22 mouse cellular contexts compared by ENCODE assay signal in genomic region chr3:103606045-103606597, GRCm38 (mm10). TPM values are rescaled to one million over a fixed set of nuclear protein-coding genes. Genes with fewer than 3 reads are reported as not detected.
DNase-seq lines count a peak whose midpoint lies in the region; ATAC-seq and TF ChIP-seq lines count a peak whose summit lies in the region.
"Had no signal": no experiment of that assay in that cellular context is flagged by ENCODE, and none has a peak within 500 bp of the region (broad histone marks: within the 10 kb centered on the region; RNA-seq: fewer than 3 reads in every experiment).

No protein-coding gene starts in this region.

- H3K4me3 ChIP-seq in hindbrain, embryonic 13.5 days: no peak overlapping the region
- no peak overlapping the region for H3K4me3 ChIP-seq in hindbrain, embryonic 10.5 days
- H3K4me3 ChIP-seq in lung, adult 2 months (replicated peaks; ENCODE audit: extremely low read depth, low read depth, low read length): no peak overlapping the region
- no peak overlapping the region for H3K4me3 ChIP-seq in limb, embryonic 10.5 days
- H3K4me3 ChIP-seq: embryonic facial prominence, embryonic 10.5 days; forebrain, embryonic 12.5 days; layer of hippocampus, adult 2 months; limb, embryonic 13.5 days; liver, embryonic 13.5 days; neural tube, embryonic 12.5 days had no signal

- DNase-seq in hindbrain, embryonic 10.5 days (ENCODE audit: low spot score): no peak
- DNase-seq in lung, postnatal 10 days: peak; percentile 72
- no peak for DNase-seq in lung, adult 2 months
- DNase-seq in adipocyte (ENCODE audit: low spot score): peak; percentile 41
- no peak for DNase-seq in limb, embryonic 10.5 days (ENCODE audit: low spot score)
- DNase-seq in MN1 (ENCODE audit: low spot score): no peak
- DNase-seq: adrenal gland, postnatal 10 days; gastrocnemius, postnatal 36 days; kidney, adult 8-10 months; kidney, postnatal 14 days; layer of hippocampus, postnatal 36 days; liver, embryonic 13.5 days had no signal

- WGBS in hindbrain, embryonic 13.5 days: 85% methylated on average over 6 of the region's 6 CpGs
- WGBS in hindbrain, embryonic 10.5 days: 85% methylated on average over 6 of the region's 6 CpGs
- WGBS in lung, adult 2 months: 79% methylated on average over 6 of the region's 6 CpGs
- WGBS in limb, embryonic 10.5 days: 85% methylated on average over 6 of the region's 6 CpGs

- ATAC-seq in hindbrain, embryonic 13.5 days (ENCODE audit: low FRiP score): no peak
- ATAC-seq: Patski had no signal

- H3K9me3 ChIP-seq in hindbrain, embryonic 13.5 days: no peaks in the 10 kb centered on the region
- H3K9me3 ChIP-seq in hindbrain, embryonic 10.5 days: no peaks in the 10 kb centered on the region
- H3K9me3 ChIP-seq in limb, embryonic 10.5 days (replicated peaks): no peaks in the 10 kb centered on the region
- H3K9me3 ChIP-seq: embryonic facial prominence, embryonic 10.5 days; forebrain, embryonic 12.5 days; limb, embryonic 13.5 days; liver, embryonic 13.5 days; neural tube, embryonic 12.5 days had no signal

- peaks cover 19% of the 10 kb centered on the region for H3K4me1 ChIP-seq in hindbrain, embryonic 13.5 days (replicated peaks)
- peaks cover 2% of the 10 kb centered on the region; the same call in 1 of the 2 replicates for H3K4me1 ChIP-seq in hindbrain, embryonic 10.5 days (replicated peaks)
- H3K4me1 ChIP-seq in lung, adult 2 months (ENCODE audit: control insufficient read depth, insufficient read depth, low read length): no peaks in the 10 kb centered on the region
- peaks cover 15% of the 10 kb centered on the region for H3K4me1 ChIP-seq in limb, embryonic 10.5 days
- H3K4me1 ChIP-seq: forebrain, embryonic 12.5 days; liver, embryonic 13.5 days had no signal

- H3K27ac ChIP-seq in hindbrain, embryonic 13.5 days: 0 out of 2 replicates have a peak overlapping the region, but pooled peaks have one; percentile 12
- H3K27ac ChIP-seq in hindbrain, embryonic 10.5 days: no peak overlapping the region
- H3K27ac ChIP-seq in limb, embryonic 10.5 days: peak overlapping the region; percentile 17; the same call in 1 of the 2 replicates
- H3K27ac ChIP-seq: embryonic facial prominence, embryonic 10.5 days; forebrain, embryonic 12.5 days; layer of hippocampus, adult 2 months; limb, embryonic 13.5 days; liver, embryonic 13.5 days; neural tube, embryonic 12.5 days had no signal

- H3K4me2 ChIP-seq in hindbrain, embryonic 13.5 days: no peak overlapping the region
- H3K4me2 ChIP-seq: forebrain, embryonic 12.5 days; limb, embryonic 13.5 days; liver, embryonic 13.5 days; midbrain, embryonic 11.5 days; neural tube, embryonic 12.5 days had no signal

- no peak for TF ChIP-seq CTCF in lung, adult 2 months (IDR thresholded peaks at IDR 0.05; ENCODE audit: insufficient read depth, low read length)

- H3K36me3 ChIP-seq in hindbrain, embryonic 13.5 days: no peaks in the 10 kb centered on the region
- H3K36me3 ChIP-seq in hindbrain, embryonic 10.5 days: no peaks in the 10 kb centered on the region
- H3K36me3 ChIP-seq in limb, embryonic 10.5 days: no peaks in the 10 kb centered on the region
- H3K36me3 ChIP-seq: embryonic facial prominence, embryonic 10.5 days; forebrain, embryonic 12.5 days; limb, embryonic 13.5 days; liver, embryonic 13.5 days; neural tube, embryonic 12.5 days had no signal

- H3K27me3 ChIP-seq in hindbrain, embryonic 13.5 days: no peaks in the 10 kb centered on the region
- H3K27me3 ChIP-seq in hindbrain, embryonic 10.5 days (ENCODE audit: insufficient read depth, poor library complexity, severe bottlenecking): no peaks in the 10 kb centered on the region
- no peaks in the 10 kb centered on the region for H3K27me3 ChIP-seq in limb, embryonic 10.5 days (ENCODE audit: low read depth, poor library complexity, severe bottlenecking)
- H3K27me3 ChIP-seq: forebrain, embryonic 12.5 days; limb, embryonic 13.5 days; liver, embryonic 13.5 days; neural tube, embryonic 12.5 days; Patski had no signal

- TF ChIP-seq POLR2A in lung, adult 2 months (IDR thresholded peaks at IDR 0.05; ENCODE audit: borderline replicate concordance, extremely low read depth, low read depth, low read length): no peak

- no peak overlapping the region for H3K9ac ChIP-seq in hindbrain, embryonic 13.5 days
- H3K9ac ChIP-seq: forebrain, embryonic 12.5 days; limb, embryonic 13.5 days; liver, embryonic 13.5 days; neural tube, embryonic 12.5 days had no signal

RNA-seq across cellular contexts. Expression of gene Syt6, which starts 31.1 kb away (rescaled TPM):
- 11.3 and 11.8 TPM in 2 replicates for polyA plus RNA-seq in hindbrain, embryonic 13.5 days (2015; fragmentation: Nextera tagmentation; extraction: Ambion mirVana)
- 1.5 and 2.0 TPM in 2 replicates for polyA plus RNA-seq in hindbrain, embryonic 10.5 days (2016; fragmentation: Nextera tagmentation; extraction: Ambion mirVana)
- polyA plus RNA-seq in lung, adult 2 months (2012; rRNA removed): 0.63 and 1.1 TPM in 2 replicates
- polyA plus RNA-seq in limb, embryonic 10.5 days (2016; fragmentation: Nextera tagmentation; extraction: Ambion mirVana): 0.09 and 0.36 TPM in 2 replicates
- polyA plus RNA-seq: liver, embryonic 13.5 days; Patski had no signal

RNA-seq across cellular contexts. Expression of gene Atg4a-ps, which starts 39.7 kb away (rescaled TPM):
- 0.26 and 0.38 TPM in 2 replicates for polyA plus RNA-seq in hindbrain, embryonic 13.5 days (2015; fragmentation: Nextera tagmentation; extraction: Ambion mirVana)
- 0.07 and 0.17 TPM in 2 replicates for polyA plus RNA-seq in hindbrain, embryonic 10.5 days (2016; fragmentation: Nextera tagmentation; extraction: Ambion mirVana)
- not detected in 2 replicates for polyA plus RNA-seq in lung, adult 2 months (2012; rRNA removed)
- polyA plus RNA-seq in limb, embryonic 10.5 days (2016; fragmentation: Nextera tagmentation; extraction: Ambion mirVana): not detected in 2 replicates
- polyA plus RNA-seq: hindbrain, embryonic 11.5 days; neural tube, embryonic 12.5 days; small intestine, adult 2 months had no signal

Comparison
In these comparisons a context has a peak if more than half of its experiments do, and no peak if none do; other contexts are left out.
1. DNase-seq: peak in lung, postnatal 10 days (single experiment) and adipocyte (single experiment); none in hindbrain, embryonic 10.5 days (single experiment), lung, adult 2 months (single experiment), limb, embryonic 10.5 days (single experiment) and MN1 (single experiment).